Mouse (Mus musculus) urinary bladder, adult 2 months (tissue): Measurements from ENCODE around the gene Dnah7c. TPM values are rescaled to one million over a fixed set of nuclear protein-coding genes. Genes with fewer than 3 reads are reported as not detected.
A peak's percentile ranks its signal among the peaks of the same experiment; 100 is the strongest.
"Not testable (repeated sequence)": the region's sequence is repeated elsewhere in the genome, so short reads cannot be mapped to it uniquely, and the experiment has no call there.

ENCODE experiments used
- DNase-seq: peaks from one replicate; pipeline ENCODE4 v3.0.0; 2022; ENCODE audit warnings: low spot score
- polyA plus RNA-seq: library from polyadenylated mRNA; depleted of rRNA; stranded (reverse); fragments of >200 nt; gene quantifications from 2 replicates; pipeline ENCODE4 v1.2.3, GENCODE M21; 2012

Dnah7c gene
- polyA plus RNA-seq, 1 experiment = 0.08 TPM

DNA sequence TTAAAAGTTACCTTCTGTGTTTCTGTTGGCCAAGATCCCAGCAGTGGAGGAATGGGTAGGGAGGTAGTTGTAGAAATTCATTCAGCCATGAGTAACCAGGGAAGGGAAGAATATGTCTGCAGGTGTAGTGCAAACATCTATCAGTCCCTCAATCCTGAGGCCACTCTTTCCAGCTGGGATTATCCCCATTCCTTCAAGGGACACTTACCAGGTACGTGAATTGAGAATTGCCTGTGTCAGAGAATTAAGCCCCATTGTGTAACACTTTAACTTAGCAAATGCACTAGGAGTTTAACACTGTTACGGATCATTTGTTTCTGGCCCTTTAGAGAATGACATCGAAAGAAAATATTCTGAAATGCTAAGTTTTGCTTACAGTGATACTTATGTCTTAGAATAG is 304.3 kb downstream of the Dnah7c start:
- not testable (repeated sequence) for DNase-seq

DNA sequence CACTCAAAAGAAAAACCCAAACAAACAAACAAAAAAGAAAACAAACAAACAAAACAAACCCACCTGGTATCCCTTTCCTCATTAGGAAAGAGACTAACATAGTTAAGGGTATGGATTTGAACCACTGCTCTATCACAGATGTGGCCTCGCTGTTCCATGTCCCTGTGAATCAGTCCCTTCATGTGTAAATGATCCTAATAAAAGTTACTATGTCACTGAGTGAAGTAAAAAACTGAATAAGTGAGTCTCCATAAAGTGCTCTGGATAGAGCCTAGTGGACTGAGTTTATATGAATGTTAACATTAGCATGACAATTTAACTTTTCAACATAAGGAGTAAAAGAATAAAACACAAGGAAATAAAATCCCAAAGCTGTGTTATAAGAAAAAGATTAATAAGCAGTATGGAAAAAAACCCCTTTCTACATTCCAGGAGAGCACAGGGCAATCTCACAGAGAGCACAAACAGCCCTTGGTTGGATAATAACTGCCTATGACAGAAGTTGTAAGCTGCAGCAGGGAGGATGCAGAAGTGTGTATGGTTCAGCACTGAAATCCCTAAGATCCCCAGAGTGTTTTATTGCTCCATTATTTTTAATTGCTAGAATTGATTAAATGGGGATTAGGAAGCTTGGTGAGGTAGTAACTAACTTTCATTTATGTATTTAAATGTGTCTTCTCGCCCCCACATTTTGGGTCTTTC is 308.2 kb downstream of the Dnah7c start:
- DNase-seq = not testable (repeated sequence)

- not testable (repeated sequence) for DNase-seq
These were observed 309.1 kb downstream of the Dnah7c start for GRCm38 (mm10) chr1:46734455-46734854.

- DNase-seq = not testable (repeated sequence)
These were observed 339.2 kb downstream of the Dnah7c start for GRCm38 (mm10) chr1:46764600-46764999.

DNA sequence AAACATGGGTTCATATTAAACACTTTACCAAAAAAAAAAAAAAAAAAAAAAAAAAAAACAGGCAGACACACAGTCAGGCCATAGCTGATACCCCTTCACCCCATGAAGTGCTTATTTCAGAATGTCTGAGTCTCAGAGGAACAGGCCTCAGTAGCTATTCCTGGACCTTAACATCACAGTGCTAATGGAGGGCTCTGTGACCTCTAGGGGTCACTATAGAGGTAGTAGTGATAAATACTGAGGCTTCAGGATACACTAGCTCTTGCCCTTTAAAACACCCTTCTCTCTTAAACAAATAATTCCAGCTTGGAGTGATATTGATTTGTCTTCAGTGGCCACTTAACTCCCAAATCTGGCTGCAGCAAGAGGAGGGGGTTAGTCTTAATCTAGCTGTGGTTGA is 343.9 kb downstream of the Dnah7c start:
- DNase-seq = not testable (repeated sequence)

DNA sequence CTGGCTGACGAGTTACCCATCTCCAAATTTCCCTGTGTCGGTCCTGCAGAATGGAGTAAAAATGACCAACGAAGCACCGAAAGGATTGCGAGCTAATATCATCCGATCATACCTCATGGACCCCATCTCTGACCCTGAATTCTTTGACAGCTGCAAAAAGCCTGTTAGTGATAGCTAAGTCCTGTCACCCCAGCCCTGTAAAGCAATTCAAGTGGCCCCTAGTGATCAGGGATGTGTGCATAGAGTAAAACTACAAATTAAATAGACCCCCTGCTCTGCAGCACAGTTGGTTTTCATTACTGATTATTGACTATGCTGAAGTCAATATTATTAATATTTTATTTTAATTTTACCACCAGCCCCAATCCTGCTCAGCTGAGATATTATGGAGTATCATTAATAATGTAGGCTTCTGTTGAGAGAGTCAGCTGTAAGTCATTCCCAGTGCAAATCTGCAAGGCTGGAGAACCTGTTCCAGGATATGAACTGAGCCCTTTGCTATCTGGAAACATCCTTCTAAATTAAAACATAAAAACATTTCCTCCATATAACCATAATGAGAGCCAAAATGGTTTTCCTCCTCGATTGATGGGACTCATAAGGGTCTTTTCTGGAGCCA is 344.8 kb downstream of the Dnah7c start:
- DNase-seq = not testable (repeated sequence)

- DNase-seq = not testable (repeated sequence)
These were observed 356.8 kb downstream of the Dnah7c start for GRCm38 (mm10) chr1:46782227-46782626.

DNA sequence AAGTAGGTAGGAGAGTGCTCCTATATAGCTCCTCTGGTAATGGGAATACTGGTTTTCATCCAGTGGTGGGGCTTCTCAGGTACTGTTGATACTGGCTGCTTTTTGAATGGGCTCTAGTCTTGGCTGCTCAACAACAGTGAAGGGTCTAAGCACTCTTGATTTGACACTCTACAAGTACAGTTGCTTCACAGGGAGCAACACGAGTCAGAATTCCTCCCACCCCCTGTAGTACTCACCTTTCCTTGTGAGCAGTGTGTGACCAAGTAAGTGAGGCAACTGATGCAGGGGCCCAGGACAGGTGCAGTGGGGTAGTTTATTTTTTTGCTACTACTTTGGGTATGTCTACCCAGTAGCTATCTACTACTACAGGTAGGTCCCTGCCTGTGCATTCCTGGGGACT is 379.7 kb downstream of the Dnah7c start:
- DNase-seq = no peak

DNA sequence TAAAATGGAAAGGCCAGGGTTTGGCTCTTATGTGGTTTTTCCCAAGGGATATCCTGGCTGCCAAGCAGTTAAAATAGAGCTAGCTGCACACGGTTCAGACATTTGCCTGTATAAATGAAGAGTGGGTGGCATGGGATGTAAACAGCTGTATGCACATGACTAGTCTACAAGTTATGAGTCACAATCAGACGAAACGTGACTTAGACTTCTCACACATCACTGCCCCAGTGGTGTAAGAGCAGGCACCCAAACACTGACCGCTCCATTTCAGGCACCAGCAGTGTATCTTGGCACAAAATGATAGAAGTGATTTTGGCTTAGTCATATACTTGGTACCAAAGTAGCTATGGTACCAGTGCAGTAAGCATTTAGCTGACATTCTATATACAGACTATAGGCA is 383.2 kb downstream of the Dnah7c start:
- DNase-seq = not testable (repeated sequence)

DNA sequence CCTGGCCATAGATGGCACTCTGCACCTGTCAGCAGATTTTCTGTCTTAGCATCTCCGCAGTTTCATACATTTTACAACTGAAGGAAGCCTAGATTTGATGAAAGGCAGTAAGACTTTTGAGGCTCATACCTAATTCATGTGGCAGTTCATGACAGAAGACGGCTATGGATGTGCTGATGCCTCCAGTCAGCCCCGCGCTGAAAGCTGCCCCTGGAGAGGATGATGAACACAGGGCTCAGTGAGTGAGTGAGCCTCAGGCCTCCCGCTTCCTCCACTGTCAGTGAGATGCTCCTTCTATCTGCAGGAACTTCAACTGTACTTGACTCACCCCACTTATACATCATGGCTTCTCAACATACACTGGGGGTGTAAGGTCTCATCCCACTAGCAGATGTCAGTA is 392.5 kb downstream of the Dnah7c start:
- no peak for DNase-seq

DNA sequence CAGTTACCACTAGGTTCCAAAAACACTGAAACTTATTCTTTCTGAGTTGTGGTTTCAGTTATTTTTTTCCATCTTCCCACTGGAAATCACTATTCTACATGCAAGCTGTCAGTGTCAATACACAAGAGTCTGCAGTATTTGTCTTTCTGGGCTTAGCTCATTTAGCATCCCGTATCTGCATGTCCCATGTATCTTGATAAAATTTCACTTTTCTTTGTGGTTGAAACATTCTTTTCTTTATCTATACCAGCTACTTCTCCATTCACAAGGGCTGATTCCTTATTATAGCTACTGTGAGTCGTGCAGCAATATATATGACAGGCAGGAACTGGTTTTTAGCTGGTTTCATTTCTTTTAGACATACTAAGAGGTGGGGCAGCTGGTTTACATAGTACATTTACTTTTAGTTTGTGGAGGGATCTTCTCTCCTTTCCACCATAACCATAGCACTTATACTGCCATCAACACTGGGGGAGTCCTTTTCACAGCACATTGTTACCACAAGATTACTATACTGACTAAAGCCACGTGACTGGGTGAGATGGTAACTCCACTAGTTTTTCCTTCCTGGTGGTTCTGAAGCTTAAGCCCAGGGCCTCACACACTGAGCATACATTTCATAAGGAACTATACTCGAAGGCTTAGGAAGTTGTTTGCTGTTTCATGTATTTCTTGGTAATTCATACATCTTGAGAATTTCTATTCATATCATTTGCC is 397.0 kb downstream of the Dnah7c start:
- DNase-seq = no peak

DNA sequence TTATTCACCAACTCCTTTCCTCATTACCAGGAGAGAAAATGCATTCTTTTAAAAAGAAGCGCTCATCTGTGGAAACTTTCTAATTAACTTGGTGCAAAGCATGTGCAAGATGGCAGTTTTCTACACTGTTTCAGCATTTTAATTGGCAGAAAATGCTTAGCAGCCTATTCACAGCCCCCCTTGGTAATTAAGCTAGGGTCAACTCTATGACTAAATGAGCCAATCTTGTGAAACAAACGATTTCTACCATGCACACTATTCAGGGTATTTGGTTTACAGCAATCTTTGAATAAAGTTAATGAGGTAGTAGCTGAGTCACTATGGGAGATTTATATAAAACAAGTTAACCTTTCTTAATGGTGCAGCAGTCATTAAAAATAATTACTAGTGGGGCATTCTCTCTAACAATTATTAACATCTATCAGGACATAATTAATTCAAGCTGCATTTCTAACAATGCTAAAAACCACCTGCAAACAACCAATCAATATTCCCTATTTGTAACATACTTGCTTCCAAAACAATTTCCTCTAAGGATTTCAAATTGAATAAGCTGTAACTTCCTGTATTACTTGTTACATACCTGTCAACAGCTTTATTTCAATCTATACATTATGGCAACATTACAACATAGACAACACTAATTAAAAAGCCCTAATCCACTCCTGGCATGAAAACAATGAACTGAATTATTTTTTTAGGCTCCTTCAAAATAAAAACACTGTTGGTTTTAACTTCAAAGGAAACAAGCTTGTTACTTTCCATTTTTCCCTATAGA is 404.9 kb downstream of the Dnah7c start:
- DNase-seq = no peak

DNA sequence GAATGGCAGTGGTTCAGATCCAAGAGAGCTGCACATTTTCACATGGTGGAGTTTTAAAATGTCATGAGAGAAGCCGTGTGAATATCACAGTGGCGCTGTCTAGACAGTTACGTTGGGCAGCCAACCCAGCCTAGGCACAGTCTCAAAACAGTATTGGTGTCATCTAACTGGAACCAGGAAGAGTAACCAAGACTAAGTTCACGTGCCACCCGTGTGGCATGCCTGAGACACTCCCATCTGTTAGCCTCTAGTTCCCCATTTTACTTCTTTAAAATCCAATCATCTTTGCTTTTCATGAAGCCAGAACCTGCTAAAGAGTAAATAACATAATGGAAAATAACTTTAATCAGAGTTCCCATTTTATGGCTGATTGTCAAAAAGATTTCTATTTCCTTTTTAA is 406.5 kb downstream of the Dnah7c start:
- DNase-seq = no peak

- DNase-seq = no peak
These were observed 418.0 kb downstream of the Dnah7c start for GRCm38 (mm10) chr1:46843406-46843805.

- DNase-seq = no peak
These were observed 418.9 kb downstream of the Dnah7c start for GRCm38 (mm10) chr1:46844281-46844680.

DNA sequence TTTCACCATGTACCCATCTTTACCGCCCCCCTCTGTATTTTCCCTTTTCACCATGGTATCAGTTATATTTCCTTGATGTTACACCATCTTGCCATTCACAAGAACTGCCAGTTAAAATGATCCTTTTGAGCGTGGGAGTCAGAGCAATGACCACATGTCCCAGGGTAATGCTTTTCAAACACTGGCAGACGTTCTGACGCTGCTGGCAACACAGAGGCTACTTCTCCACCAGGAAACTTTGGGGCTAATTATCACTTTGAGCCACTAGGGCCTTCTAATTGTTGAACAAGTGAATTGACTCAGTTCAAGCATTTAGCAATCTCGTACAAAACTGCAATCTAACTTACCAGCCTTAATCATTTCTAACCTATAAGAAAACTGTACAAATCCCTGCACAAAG is 419.8 kb downstream of the Dnah7c start:
- DNase-seq = no peak

DNA sequence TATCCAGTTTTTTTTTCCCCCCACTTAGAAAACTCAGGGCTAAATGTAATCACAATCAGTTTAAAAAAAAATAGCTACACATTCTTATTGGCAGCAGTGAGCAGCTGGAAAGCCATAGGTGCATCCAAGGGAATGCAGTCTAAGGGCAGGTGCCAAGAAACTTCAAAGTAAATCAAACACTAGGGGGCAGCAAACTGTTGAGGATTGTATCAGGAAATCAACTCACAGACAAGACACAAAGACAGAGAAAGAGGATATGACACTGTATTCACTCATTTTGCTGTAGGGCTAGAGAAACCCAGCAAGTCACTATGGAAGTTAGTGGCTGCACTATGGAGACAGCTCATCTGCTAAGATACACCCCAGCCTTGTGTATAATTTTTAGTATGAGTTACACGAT is 424.4 kb downstream of the Dnah7c start:
- DNase-seq = no peak

DNA sequence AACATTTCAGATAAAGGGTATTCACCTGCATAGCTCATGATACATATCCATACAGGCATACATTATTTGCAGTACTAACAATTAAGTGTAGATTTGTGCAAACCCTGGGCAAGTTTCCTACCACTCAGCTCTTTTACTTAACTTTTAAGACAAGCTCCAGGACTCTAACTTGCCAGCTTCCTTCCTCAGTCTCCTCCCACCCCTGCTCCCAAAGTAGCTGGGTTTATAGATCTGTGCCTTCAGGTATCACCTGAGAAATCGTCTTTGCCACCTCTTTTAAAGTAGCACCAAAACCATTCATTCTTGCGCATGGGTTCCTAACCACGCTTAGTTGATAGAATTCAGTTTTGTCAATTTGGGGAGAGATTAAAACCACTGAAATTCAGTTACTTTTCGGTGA is 426.2 kb downstream of the Dnah7c start:
- DNase-seq = no peak

GRCm38 (mm10) chr1:46852216-46852599 is 426.8 kb downstream of the Dnah7c start:
- no peak for DNase-seq

DNA sequence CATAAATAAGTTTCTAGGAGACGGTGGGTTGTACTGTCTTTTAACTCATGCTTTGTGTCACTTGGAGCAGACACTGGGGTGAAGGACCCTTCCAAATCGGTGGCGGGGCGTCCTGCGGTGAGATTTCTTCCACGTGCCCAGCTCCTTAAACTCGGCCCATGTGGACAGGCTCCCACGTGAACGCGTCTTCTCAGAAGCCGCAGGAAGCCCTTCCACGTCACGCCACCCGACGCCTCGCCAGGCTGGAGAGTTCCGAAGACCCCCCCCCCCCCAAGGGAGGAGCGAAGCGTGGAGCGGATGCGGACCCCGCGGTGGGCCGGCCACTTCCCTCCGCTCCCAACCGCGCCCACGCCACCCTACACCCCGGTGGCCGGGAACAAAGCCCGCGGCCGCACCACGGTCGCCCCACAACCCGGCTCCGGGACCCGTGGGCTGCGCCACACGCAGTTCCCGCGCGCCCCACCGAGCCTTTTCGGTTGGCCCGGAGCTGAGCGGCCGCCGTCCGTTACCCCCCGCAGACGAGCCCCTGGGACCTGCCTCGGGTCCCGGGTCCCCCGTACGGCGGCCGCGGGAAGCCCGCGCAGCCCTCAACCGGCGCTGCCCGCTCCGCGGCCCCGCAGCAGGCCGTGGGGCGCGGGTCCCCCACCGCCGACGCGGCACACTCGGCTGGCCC is 427.3 kb downstream of the Dnah7c start:
- DNase-seq = no peak

DNA sequence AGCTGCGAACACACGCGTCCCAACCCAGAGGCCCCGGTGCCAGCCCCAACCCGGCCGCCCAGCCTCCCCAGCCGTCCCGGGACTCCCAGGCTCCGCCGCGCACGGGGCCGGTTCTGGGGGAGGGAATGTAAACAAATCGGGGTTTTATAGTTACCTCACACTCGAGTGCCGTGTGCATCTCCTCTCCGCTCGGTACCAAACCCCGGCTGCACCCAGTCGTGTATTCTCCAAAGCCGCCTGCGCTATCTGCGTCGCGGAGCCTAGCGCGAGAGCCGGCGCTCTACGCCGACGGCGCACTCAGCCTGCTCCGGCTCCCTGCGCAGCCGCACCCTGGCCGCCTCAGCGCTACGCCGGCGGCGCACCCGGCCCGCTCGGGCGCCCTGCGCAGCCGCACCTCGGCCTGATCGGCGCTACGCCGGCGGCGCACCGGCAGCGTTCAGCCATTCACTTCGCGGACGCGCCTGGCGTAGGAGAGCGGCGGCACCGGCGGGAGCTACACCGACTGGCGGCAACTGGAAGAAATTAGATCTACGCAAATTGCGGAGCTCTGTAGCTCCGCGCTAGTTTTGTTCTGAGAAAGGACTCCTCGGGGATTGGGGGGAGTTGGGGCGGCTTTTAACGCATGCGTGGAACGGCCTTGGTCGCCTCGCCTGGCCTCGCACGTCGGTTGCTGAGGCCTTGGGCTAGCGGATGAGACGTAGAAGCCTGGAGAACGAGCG is 428.1 kb downstream of the Dnah7c start:
- peak; percentile 99 for DNase-seq
